Mouse (Mus musculus) hematopoietic stem cell, adult 5-6 weeks (primary cell): Measurements from ENCODE around the gene Ahcy. TPM values are rescaled to one million over a fixed set of nuclear protein-coding genes. Genes with fewer than 3 reads are reported as not detected.
"Not testable (repeated sequence)": the region's sequence is repeated elsewhere in the genome, so short reads cannot be mapped to it uniquely, and the experiment has no call there.

ENCODE experiments used
- ATAC-seq, 2 experiments: fragments of 125-278 bp in 1 of 2; replicated peaks in 1 of 2; 2 replicates each; pipeline ENCODE4 v1.8.0; 2016 to 2017; ENCODE audit warnings: inconsistent platforms in 2 of 2, mild to moderate bottlenecking in 2 of 2, moderate number of reproducible peaks in 2 of 2, low read depth in 1 of 2, moderate TSS enrichment in 1 of 2; ENCODE audit not compliant: low FRiP score in 2 of 2, poor library complexity in 2 of 2, severe bottlenecking in 2 of 2, insufficient read depth in 1 of 2, low TSS enrichment in 1 of 2
- total RNA-seq: library from RNA; stranded (forward); fragments of 172-1452, 232-1000 nt; gene quantifications from 2 replicates; pipeline ENCODE4 v1.2.3, GENCODE M21; 2017

Gene Ahcy
- total RNA-seq, 1 experiment from 2014 or later = 73.7 TPM

GRCm38 (mm10) chr2:155081056-155081455 lies 6.8 kb upstream of the Ahcy start:
- ATAC-seq = no peak

- no peak for ATAC-seq
Measured at GRCm38 (mm10) chr2:155080179-155080530, 5.9 kb upstream of the Ahcy start.

DNA sequence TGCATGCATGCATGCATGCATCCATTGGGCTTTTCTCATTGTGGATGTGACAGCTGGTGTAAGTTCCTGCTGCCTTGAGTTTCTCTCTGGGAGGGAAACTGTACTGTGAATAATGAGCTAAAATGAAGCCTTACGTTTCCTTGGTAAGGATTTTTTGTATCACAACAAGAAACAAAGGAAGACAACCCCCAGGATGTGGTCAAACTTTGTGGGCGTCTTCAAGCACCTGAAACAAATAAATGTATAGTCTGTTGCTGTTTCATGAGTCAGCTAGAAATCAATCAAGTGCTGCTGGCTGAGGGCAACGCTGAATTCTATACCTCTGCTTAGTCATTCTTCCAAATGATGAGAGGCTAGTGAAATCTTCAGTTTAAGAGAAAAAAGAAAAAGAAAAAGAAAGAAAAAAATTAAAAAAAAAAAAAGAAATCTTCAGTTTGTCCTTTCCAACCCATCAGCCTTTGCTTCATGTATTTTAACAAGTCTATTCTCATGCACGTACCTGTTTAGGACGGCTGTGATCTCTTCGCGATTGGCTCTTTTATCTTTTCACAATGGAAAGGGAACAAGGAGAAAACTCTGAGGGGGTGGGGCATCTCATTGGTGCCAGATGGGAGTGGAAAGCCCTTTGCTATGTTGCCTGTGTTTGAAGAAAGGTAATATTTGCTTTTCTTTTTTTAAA lies 5.3 kb upstream of the Ahcy start:
- no peak for ATAC-seq

DNA sequence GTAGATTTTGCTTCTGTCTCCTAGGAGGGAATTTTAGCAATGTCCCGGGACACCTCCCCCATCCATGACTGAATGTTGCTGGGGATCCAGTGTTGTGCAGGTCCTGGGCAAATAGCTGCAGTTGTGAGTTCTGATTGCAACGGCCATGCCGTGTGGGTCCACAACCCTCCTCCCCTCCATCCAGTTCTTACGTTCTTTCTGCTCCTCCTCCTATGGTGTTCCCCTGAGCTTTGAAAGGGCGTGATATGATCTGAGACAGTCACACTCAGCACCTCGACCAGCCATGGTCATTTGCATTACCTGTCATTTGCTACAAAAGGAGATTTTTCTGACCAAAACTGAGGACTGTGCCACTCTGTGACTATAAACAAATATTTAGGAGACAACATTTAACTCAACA lies 1.4 kb upstream of the Ahcy start:
- no peak for ATAC-seq

- ATAC-seq = no peak
Measured at GRCm38 (mm10) chr2:155074766-155075330, 551 bp upstream of the Ahcy start.

- no peak for ATAC-seq
Measured at GRCm38 (mm10) chr2:155073347-155073746, 950 bp downstream of the Ahcy start.

GRCm38 (mm10) chr2:155072353-155073145 lies 1.7 kb downstream of the Ahcy start:
- no peak for ATAC-seq

DNA sequence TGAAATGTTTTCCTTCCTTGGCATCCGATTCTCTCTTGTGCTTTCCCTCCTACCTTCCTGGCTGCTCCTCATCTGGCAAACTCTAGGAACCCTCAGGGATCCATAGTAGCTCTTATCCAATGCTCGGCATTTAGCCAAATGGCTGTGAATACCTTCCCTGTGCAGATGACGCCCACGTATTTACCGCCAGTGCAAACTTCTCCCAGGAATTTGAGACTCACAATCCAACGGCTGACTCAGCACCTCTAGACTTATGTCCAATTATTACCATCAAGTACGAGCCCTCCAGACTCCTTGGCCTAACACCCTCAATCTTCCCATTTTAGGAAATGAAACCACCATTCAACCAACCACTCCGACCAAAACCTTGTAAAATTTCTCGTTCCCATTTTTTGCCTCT lies 3.3 kb downstream of the Ahcy start:
- ATAC-seq = no peak

GRCm38 (mm10) chr2:155057361-155057760 lies 16.9 kb downstream of the Ahcy start:
- no peak for ATAC-seq

- no peak for ATAC-seq
Measured at GRCm38 (mm10) chr2:155056076-155056578, 18.2 kb downstream of the Ahcy start.

DNA sequence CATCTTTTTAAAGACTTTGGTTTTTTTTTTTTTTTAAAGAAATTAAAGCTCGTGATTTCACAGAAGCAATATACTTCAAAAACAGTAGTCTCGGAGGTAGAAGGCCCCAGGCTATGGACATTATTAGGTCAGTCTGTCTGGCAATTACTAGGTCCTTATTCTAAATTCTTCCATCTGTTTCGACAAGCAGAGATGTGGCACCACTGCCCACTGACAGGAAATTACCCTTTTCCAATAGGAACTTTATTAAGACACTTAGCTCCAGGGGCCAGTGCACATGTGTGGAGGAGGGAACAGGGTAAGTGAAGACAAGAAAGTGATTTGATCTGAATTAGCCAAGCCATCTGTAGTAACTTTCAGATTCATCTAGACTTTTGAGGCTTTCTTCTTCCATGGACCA lies 19.6 kb downstream of the Ahcy start:
- ATAC-seq = no peak

GRCm38 (mm10) chr2:155053512-155053911 lies 20.8 kb downstream of the Ahcy start:
- ATAC-seq = not testable (repeated sequence)

DNA sequence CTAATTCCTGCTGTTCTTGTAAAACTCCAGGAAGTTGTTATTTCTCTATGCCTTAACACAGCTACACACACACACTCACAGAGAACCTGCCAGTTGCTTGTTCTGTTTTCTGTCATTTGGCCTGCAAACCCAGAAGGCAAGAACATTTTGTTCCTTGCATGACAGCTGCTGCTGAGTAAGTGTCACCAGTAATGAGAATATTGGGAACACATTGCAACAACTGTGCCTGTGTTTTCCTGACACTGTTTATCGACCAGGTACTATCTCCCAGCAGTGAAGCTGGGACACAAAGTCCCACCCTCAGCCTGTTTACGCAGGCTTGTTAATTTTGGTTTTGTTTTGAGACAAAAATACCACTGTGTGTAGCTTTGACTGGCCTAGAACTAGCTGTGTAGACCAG lies 21.6 kb downstream of the Ahcy start:
- ATAC-seq = no peak

GRCm38 (mm10) chr2:155051622-155052351 lies 22.5 kb downstream of the Ahcy start:
- no peak for ATAC-seq

DNA sequence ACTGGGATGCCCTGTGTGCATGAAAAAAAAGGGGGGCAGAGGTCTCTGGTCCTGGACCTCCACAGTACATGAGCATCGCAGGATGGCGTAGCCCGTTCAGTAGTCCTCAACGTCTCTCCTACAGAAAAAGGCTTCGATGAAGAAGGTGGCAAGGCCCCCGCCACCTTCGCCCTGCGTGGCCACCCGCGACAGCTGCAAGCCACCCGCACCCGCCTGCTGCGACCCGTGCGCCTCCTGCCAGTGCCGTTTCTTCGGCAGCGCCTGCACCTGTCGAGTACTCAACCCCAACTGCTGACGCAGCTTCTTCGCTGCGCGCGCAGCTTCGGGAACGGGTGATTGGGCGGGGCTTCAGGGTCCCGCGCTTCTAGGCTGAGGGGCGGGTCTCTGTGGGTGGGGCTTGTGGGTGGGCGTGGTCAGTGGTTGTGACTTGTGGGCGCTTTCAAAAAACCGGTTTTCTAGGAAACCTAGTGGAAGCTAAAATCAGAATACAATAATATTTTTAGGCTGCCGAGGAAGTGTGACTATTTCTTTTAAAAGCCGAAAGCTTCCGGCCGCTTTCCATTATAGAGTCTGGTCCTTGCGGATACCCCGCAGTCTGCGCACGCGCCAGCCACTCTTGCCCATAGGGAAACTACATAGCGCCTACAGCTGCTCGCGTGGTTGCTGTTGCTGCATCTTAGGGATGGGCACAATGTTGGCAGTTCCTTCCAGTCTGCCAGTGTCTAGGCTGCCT lies 23.6 kb downstream of the Ahcy start:
- ATAC-seq = peak; percentile 92 to 93

- no peak for ATAC-seq
Measured at GRCm38 (mm10) chr2:155050108-155050503, 24.2 kb downstream of the Ahcy start.

DNA sequence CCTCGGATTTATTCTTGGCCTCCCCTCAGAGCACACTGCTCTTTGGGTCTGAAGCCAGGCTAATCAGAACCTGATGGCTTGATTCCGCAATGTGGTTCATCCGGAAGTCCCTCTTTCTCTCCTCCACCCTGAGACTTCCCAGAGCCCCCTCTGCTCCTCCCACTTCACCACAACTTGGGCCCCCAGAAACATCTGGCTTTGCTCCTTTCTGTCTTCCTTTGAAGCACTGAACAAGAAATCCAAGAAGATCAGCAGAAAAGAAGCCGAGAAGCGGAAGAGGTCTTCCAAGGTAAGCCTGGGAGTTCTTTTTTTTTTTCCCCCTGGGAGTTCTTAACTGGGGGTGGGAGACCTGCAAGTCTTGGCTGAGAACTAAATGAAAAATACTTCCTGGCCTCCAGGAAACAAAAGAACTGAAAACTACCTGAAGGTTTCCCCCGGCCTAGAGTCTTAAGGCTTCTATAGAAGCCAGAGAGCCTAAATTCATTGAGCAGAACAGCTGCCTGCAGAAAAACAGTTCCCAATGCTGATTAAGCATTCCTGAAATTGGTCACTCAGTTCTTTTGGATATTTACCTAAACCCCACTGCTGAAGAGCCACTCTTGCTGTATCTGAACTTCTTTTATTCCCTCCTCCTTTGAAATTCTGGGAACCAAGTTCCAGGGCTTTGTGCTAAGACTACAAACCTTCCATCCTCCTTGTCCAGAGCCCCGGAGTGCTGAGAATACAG lies 26.7 kb downstream of the Ahcy start:
- no peak for ATAC-seq
